Mouse (Mus musculus) thymus, adult 18-20 months (tissue): ENCODE measurements around the gene Mrvi1.
A peak's percentile ranks its signal among the peaks of the same experiment; 100 is the strongest.

Experiments
- DNase-seq, 2 experiments: peaks; one replicate each; pipeline ENCODE4 v3.0.0; 2022; ENCODE audit warnings: mixed read lengths in 2 of 2

Mrvi1 gene

GRCm38 (mm10) chr7:110982053-110982705 is at the start of gene Mrvi1:
Mrvi1 (minus strand) TSS chr7:110982461.
- no peak for DNase-seq

GRCm38 (mm10) chr7:111029046-111029553 is 46.8 kb upstream of the Mrvi1 start:
- DNase-seq = peak in 1 of 2 experiments; percentile 53

- peak; percentile 80 to 84 for DNase-seq
These were observed 46.2 kb upstream of the Mrvi1 start, which contains the start of gene Ctr9 for GRCm38 (mm10) chr7:111028281-111029045. Ctr9 (plus strand) TSS chr7:111028951.

GRCm38 (mm10) chr7:111024912-111025311 is 42.7 kb upstream of the Mrvi1 start:
- DNase-seq = no peak

GRCm38 (mm10) chr7:111024068-111024594 is 41.9 kb upstream of the Mrvi1 start:
- DNase-seq = no peak

GRCm38 (mm10) chr7:111020814-111021213 is 38.6 kb upstream of the Mrvi1 start:
- no peak for DNase-seq

- DNase-seq = no peak
These were observed 34.7 kb upstream of the Mrvi1 start for GRCm38 (mm10) chr7:111016921-111017320.

GRCm38 (mm10) chr7:111015731-111016130 is 33.5 kb upstream of the Mrvi1 start:
- DNase-seq = no peak

GRCm38 (mm10) chr7:111014893-111015292 is 32.6 kb upstream of the Mrvi1 start:
- DNase-seq = peak; percentile 67 to 78

GRCm38 (mm10) chr7:111014039-111014605 is 31.9 kb upstream of the Mrvi1 start:
- DNase-seq = no peak

- DNase-seq = no peak
These were observed 22.0 kb upstream of the Mrvi1 start for GRCm38 (mm10) chr7:111004136-111004840.

GRCm38 (mm10) chr7:110998887-110999827 is 16.9 kb upstream of the Mrvi1 start:
- DNase-seq = no peak

- DNase-seq = no peak
These were observed 8.9 kb upstream of the Mrvi1 start for GRCm38 (mm10) chr7:110991221-110991494.

GRCm38 (mm10) chr7:110990356-110991220 is 8.3 kb upstream of the Mrvi1 start:
- DNase-seq = no peak

GRCm38 (mm10) chr7:110989286-110989879 is 7.1 kb upstream of the Mrvi1 start:
- DNase-seq = no peak

GRCm38 (mm10) chr7:110988081-110988480 is 5.8 kb upstream of the Mrvi1 start:
- DNase-seq = no peak

- no peak for DNase-seq
These were observed 3.5 kb upstream of the Mrvi1 start for GRCm38 (mm10) chr7:110985581-110986265.

- no peak for DNase-seq
These were observed 1.4 kb upstream of the Mrvi1 start for GRCm38 (mm10) chr7:110983621-110984020.

GRCm38 (mm10) chr7:110982764-110983163 is 503 bp upstream of the Mrvi1 start:
- no peak for DNase-seq

- no peak for DNase-seq
These were observed 1.2 kb downstream of the Mrvi1 start for GRCm38 (mm10) chr7:110981036-110981435.
